Mouse (Mus musculus) brain, adult 10 weeks (tissue): ENCODE results near the gene Olfr653. TPM values are rescaled to one million over a fixed set of nuclear protein-coding genes. Genes with fewer than 3 reads are reported as not detected.

ENCODE experiments used
- polyA plus RNA-seq: library from polyadenylated mRNA; stranded (reverse); fragments of 350-450 nt; fragmentation: Illumina TruSeq; extraction: RNeasy Lipid Tissue Mini Kit (QIAGEN cat#74804); gene quantifications from one replicate; pipeline ENCODE4 v1.2.3, GENCODE M21; 2015; ENCODE audit warnings: low read depth, low replicate concordance

The Olfr653 gene
- polyA plus RNA-seq, result not detected

DNA sequence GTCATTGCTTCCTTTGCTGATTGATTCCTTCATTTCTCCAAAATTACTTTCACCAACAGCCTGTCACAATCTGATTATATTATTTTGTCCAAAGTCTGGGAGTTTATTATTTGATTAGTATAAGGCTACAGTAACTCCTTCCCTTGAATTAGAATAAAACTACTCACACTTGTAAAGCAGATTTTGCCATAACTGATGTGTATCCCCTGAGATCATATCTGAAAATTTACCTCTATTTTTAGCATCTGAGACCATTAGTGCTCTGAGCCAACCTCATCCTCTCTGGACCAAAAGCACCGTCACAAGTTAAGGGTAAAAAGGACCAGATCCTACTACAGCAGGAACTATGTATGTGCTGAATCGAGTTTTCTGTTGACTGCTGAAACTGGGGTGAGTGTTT lies at the start of gene Olfr653:
TSS of gene Olfr653 (plus strand) at position 301 of the 400 bp plus-strand sequence.

DNA sequence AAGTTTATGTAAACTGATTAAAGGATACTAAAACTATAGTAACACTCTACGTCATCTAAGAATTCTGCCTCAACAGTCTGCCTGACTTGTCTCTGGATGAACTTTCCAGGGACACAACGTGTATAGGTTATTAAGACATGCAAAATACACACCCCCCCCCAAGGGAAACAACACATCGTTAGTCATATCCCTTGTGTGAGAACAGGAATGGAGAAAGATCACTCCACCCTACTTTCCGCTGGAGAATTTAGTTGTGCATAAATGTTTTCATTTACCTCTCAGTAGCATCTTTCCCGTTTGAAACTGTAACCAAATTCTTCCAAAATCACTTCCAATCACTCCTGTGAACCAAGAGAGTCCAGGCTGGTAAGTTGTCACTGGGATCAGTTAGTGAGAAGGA lies 27.3 kb upstream of the Olfr653 start, which contains the start of gene Olfr651:
TSS of gene Olfr651 (plus strand) at position 301 of the 400 bp plus-strand sequence.

DNA sequence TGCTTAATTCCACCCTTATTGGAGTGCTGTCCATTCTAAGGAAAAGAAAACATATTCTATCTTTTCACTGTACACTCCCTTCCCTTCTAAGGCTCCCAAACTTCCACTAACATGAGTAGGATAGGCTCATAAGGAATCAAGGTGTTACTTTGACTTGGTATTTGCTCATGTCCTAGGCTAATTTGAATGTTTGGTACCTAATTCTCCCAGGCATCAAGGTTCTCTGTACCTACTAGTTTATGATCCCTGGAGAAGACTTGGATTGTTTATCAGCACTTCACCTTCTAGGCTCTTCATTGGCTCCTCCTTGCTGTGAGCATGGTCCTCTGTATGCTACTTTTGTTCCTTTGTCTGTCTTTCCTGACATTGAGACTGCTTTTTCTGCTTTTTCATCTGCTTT lies 16.5 kb upstream of the Olfr653 start, which contains the start of gene Olfr652:
TSS of gene Olfr652 (plus strand) at position 301 of the 400 bp plus-strand sequence.

DNA sequence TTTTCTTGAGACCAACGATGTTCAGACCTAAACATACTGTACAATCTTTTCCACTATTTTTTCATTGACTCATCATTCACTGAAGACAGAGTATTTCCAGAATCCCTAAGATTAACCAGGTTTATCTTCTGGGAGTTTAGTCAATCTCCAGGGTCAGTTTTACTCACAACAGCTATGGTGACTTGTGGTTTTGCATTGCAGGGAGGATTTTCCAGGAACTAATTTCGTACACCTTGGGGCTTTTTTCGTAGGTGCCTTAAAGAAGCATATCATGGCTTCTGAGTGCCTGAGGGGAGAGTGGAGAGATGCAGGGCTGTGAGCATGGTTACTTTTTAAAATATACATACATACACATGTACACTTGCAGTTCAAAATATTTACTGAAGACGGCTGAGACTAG lies 9.6 kb downstream of the Olfr653 start, which contains the start of gene Olfr654:
TSS of gene Olfr654 (plus strand) at position 301 of the 400 bp plus-strand sequence.

DNA sequence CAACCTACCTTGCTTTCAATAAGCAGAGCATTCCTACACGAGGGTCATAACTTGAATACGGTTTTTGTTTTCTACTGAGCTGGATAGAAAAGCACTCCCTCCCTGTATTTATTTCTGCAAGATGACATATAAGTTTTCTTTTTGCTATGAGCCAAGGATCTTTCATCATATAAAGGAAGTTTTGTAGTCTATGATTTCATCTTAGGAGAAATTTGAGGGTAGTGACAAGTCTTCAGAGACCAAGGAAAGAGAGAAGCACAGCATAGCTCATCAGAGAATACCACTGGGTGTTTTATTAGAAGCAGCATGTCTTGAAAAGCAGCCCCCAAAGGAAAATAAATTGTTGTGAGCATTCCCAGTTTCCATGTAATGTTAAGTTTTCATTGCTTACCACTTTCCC lies 24.6 kb downstream of the Olfr653 start, which contains the start of gene Olfr655:
TSS of gene Olfr655 (minus strand) at position 101 of the 400 bp plus-strand sequence.

DNA sequence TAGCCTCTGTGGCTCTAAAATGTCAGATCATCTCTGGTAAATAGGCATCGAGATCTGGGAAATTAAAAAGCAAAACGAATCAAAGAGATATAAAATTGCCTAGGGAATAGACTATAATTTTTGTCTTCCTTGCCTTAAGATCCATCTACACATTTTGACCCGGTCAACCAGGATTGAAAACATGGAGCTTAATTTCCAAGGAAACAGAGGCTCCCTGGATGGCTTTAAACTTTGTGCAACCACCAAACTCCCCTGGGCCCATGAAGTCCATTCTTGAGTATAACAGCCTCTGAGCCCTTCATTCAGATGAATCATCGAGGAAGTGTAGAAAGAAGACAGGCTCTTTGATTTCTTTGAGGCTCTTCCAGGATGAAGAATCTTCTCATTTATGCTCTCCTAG lies 36.5 kb downstream of the Olfr653 start, which contains the start of gene Olfr656:
TSS of gene Olfr656 (plus strand) at position 301 of the 400 bp plus-strand sequence.

DNA sequence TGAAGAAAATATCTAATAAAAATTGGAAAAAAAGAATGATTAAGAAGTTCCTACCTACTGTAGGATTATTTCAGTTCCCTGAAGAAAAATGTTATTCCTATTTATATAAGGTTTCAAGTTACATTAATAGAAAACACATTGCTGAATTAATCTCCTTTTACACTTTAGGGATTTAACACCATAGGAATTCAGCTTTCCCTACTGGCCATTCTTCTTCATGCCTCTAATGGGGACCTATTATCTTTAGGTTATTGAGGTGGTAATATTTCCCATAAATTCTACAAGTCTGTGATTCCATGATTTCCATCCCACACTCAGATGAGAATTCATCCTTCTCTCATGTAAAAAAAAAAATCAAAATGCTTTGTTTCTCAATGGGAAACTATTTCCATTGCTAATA lies 47.4 kb downstream of the Olfr653 start, which contains the start of gene Olfr657:
TSS of gene Olfr657 (plus strand) at position 301 of the 400 bp plus-strand sequence.

Other genes starting within 250 kb of the Olfr653 start
- gene Trim34b, start 247.8 kb upstream of the Olfr653 start, polyA plus RNA-seq, result not detected
- gene Trim12c, start 224.0 kb upstream of the Olfr653 start, polyA plus RNA-seq, result 2.2 TPM
- not detected for gene Trim30b, start 207.4 kb upstream of the Olfr653 start, polyA plus RNA-seq
- gene Trim30c, start 176.5 kb upstream of the Olfr653 start, polyA plus RNA-seq, result not detected
- gene Trim30a, start 112.1 kb upstream of the Olfr653 start, polyA plus RNA-seq, result 1.9 TPM
- 1.5 TPM for gene Trim30d, start 69.5 kb upstream of the Olfr653 start, polyA plus RNA-seq
- not detected for gene Olfr651, start 27.2 kb upstream of the Olfr653 start, polyA plus RNA-seq
- gene Olfr652, start 16.4 kb upstream of the Olfr653 start, polyA plus RNA-seq, result not detected
- gene Olfr654, start 9.7 kb downstream of the Olfr653 start, polyA plus RNA-seq, result not detected
- not detected for gene Olfr655, start 24.5 kb downstream of the Olfr653 start, polyA plus RNA-seq
- gene Olfr656, start 36.6 kb downstream of the Olfr653 start, polyA plus RNA-seq, result not detected
- gene Olfr657, start 47.5 kb downstream of the Olfr653 start, polyA plus RNA-seq, result not detected
- 0.19 TPM for gene Olfr658, start 70.0 kb downstream of the Olfr653 start, polyA plus RNA-seq
- gene Olfr659, start 89.4 kb downstream of the Olfr653 start, polyA plus RNA-seq, result not detected
- not detected for gene Olfr661, start 109.2 kb downstream of the Olfr653 start, polyA plus RNA-seq
- gene Usp17le, start 200.2 kb downstream of the Olfr653 start, polyA plus RNA-seq, result not detected